Mouse (Mus musculus): ENCODE results near the gene Ifit2.
A peak's percentile ranks its signal among the peaks of the same experiment; 100 is the strongest.

The Ifit2 gene

GRCm38 (mm10) chr19:34550534-34551223, at the start of gene Ifit2:
Ifit2 (plus strand) TSS chr19:34550694.
- peak; percentile 64 for DNase-seq (ENCODE audit: low read depth, low spot score)

GRCm38 (mm10) chr19:34500763-34501162, 49.7 kb upstream of the Ifit2 start:
- DNase-seq (ENCODE audit: low read depth, low spot score): peak; percentile 86

- no peak for DNase-seq (ENCODE audit: low read depth, low spot score)
Observed at GRCm38 (mm10) chr19:34505161-34505721, 45.3 kb upstream of the Ifit2 start.

- DNase-seq (ENCODE audit: low read depth, low spot score): no peak
Observed at GRCm38 (mm10) chr19:34510717-34511116, 39.8 kb upstream of the Ifit2 start.

GRCm38 (mm10) chr19:34511528-34511927, 39.0 kb upstream of the Ifit2 start:
- DNase-seq (ENCODE audit: low read depth, low spot score): no peak

- DNase-seq (ENCODE audit: low read depth, low spot score): no peak
Observed at GRCm38 (mm10) chr19:34515681-34516080, 34.8 kb upstream of the Ifit2 start.

GRCm38 (mm10) chr19:34516346-34516745, 34.1 kb upstream of the Ifit2 start:
- no peak for DNase-seq (ENCODE audit: low read depth, low spot score)

- DNase-seq (ENCODE audit: low read depth, low spot score): no peak
Observed at GRCm38 (mm10) chr19:34517197-34517596, 33.3 kb upstream of the Ifit2 start.

GRCm38 (mm10) chr19:34517812-34518594, 32.5 kb upstream of the Ifit2 start:
- DNase-seq (ENCODE audit: low read depth, low spot score): no peak

GRCm38 (mm10) chr19:34518786-34519185, 31.7 kb upstream of the Ifit2 start:
- DNase-seq (ENCODE audit: low read depth, low spot score): no peak

GRCm38 (mm10) chr19:34519646-34520045, 30.8 kb upstream of the Ifit2 start:
- no peak for DNase-seq (ENCODE audit: low read depth, low spot score)

GRCm38 (mm10) chr19:34520051-34520450, 30.4 kb upstream of the Ifit2 start:
- DNase-seq (ENCODE audit: low read depth, low spot score): no peak

- no peak for DNase-seq (ENCODE audit: low read depth, low spot score)
Observed at GRCm38 (mm10) chr19:34521361-34521760, 29.1 kb upstream of the Ifit2 start.

GRCm38 (mm10) chr19:34521978-34522377, 28.5 kb upstream of the Ifit2 start:
- no peak for DNase-seq (ENCODE audit: low read depth, low spot score)

GRCm38 (mm10) chr19:34523106-34523725, 27.3 kb upstream of the Ifit2 start:
- no peak for DNase-seq (ENCODE audit: low read depth, low spot score)

- no peak for DNase-seq (ENCODE audit: low read depth, low spot score)
Observed at GRCm38 (mm10) chr19:34524646-34525045, 25.8 kb upstream of the Ifit2 start.

GRCm38 (mm10) chr19:34526321-34526923, 24.1 kb upstream of the Ifit2 start:
- no peak for DNase-seq (ENCODE audit: low read depth, low spot score)

- peak; percentile 76 for DNase-seq (ENCODE audit: low read depth, low spot score)
Observed at GRCm38 (mm10) chr19:34526941-34527682, 23.4 kb upstream of the Ifit2 start, which contains the start of gene Lipa. Lipa (minus strand) TSS chr19:34527474.

GRCm38 (mm10) chr19:34532061-34532751, 18.3 kb upstream of the Ifit2 start:
- no peak for DNase-seq (ENCODE audit: low read depth, low spot score)

GRCm38 (mm10) chr19:34539422-34539821, 11.1 kb upstream of the Ifit2 start:
- DNase-seq (ENCODE audit: low read depth, low spot score): no peak

Measured in ZHBTc4 (cell line).